In the genomic region with DNA sequence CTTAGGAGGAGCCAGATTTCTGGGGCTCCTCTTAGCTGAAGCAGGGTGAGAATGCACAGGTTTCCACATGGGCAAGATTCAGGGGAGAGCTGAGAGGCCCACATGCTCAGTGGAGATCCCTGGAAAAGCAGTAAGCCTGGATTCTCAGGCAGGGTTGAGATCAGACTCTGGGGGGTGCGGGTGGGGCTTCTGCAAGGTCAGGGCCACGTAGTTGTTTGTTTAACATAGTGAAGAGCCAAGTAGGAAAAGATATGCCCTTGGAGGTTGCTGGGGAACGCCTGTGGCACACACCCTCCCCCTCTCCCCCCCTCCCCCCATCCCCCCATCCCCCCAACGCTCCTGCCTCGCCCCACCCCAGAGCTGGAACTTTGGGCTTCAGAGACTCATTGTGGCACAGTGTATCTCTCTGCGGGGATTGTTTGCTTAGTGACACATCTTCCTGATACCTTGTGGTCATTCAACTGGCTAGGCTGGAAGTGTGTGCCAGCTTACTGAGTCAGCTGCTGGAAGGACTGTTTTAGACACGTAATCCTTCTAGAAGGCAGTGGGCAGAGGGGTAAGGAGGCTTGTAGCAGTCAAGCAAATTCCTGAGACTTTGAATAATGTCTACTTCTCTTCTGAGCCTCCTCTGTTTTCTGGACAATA, we compare ENCODE assay signal across 14 mouse cellular contexts. TPM values are rescaled to one million over a fixed set of nuclear protein-coding genes. Genes with fewer than 3 reads are reported as not detected.
DNase-seq lines count a peak whose midpoint lies in the region; ATAC-seq and TF ChIP-seq lines count a peak whose summit lies in the region.
"Had no signal": no experiment of that assay in that cellular context is flagged by ENCODE, and none has a peak within 500 bp of the region (broad histone marks: within the 10 kb centered on the region; RNA-seq: fewer than 3 reads in every experiment).

No protein-coding gene starts in this region.

- H3K4me2 ChIP-seq in lung, postnatal 0 days (replicated peaks; ENCODE audit: low read depth, low read length): no peak overlapping the region
- no peak overlapping the region for H3K4me2 ChIP-seq in midbrain, embryonic 16.5 days (ENCODE audit: low read length)
- no peak overlapping the region for H3K4me2 ChIP-seq in neural tube, embryonic 15.5 days
- H3K4me2 ChIP-seq: forebrain, embryonic 15.5 days; hindbrain, embryonic 13.5 days; midbrain, embryonic 13.5 days had no signal

- no peak overlapping the region for H3K27ac ChIP-seq in liver, adult 2 months (replicated peaks; ENCODE audit: insufficient read depth, low read depth, low read length)
- H3K27ac ChIP-seq in lung, postnatal 0 days (ENCODE audit: low read length): no peak overlapping the region
- no peak overlapping the region for H3K27ac ChIP-seq in midbrain, embryonic 16.5 days (ENCODE audit: low read length)
- H3K27ac ChIP-seq in neural tube, embryonic 15.5 days (replicated peaks): no peak overlapping the region
- H3K27ac ChIP-seq: forebrain, embryonic 15.5 days; hindbrain, embryonic 13.5 days; midbrain, embryonic 13.5 days had no signal

- H3K4me3 ChIP-seq in liver, adult 2 months (ENCODE audit: insufficient read depth, low read depth, low read length): no peak overlapping the region
- H3K4me3 ChIP-seq in lung, postnatal 0 days (ENCODE audit: low read depth, low read length): no peak overlapping the region
- no peak overlapping the region for H3K4me3 ChIP-seq in midbrain, embryonic 16.5 days (ENCODE audit: low read depth, low read length)
- H3K4me3 ChIP-seq in neural tube, embryonic 15.5 days (replicated peaks): no peak overlapping the region
- H3K4me3 ChIP-seq: forebrain, embryonic 15.5 days; hindbrain, embryonic 13.5 days; midbrain, embryonic 13.5 days had no signal

- TF ChIP-seq CTCF in liver, adult 2 months (IDR thresholded peaks at IDR 0.05; ENCODE audit: low read depth, low read length): no peak
- TF ChIP-seq CTCF in lung, postnatal 0 days (IDR thresholded peaks at IDR 0.05): no peak

- no peaks in the 10 kb centered on the region for H3K9me3 ChIP-seq in lung, postnatal 0 days (ENCODE audit: low read length)
- no peaks in the 10 kb centered on the region for H3K9me3 ChIP-seq in midbrain, embryonic 16.5 days (replicated peaks; ENCODE audit: control insufficient read depth, low read length, poor library complexity, severe bottlenecking)
- no peaks in the 10 kb centered on the region for H3K9me3 ChIP-seq in neural tube, embryonic 15.5 days (replicated peaks)
- H3K9me3 ChIP-seq: forebrain, embryonic 15.5 days; hindbrain, embryonic 13.5 days; midbrain, embryonic 13.5 days had no signal

- peaks cover 4% of the 10 kb centered on the region; the same call in 1 of the 2 replicates for H3K4me1 ChIP-seq in liver, adult 2 months (ENCODE audit: control insufficient read depth, insufficient read depth, low read length)
- peaks cover 6% of the 10 kb centered on the region; the same call in 1 of the 2 replicates for H3K4me1 ChIP-seq in lung, postnatal 0 days (ENCODE audit: insufficient read depth, low read depth, low read length)
- H3K4me1 ChIP-seq in midbrain, embryonic 16.5 days (ENCODE audit: control insufficient read depth, insufficient read depth, low read length): no peaks in the 10 kb centered on the region
- H3K4me1 ChIP-seq in neural tube, embryonic 15.5 days: no peaks in the 10 kb centered on the region
- H3K4me1 ChIP-seq: forebrain, embryonic 15.5 days; hindbrain, embryonic 13.5 days; midbrain, embryonic 13.5 days had no signal

- H3K36me3 ChIP-seq in liver, adult 2 months (ENCODE audit: control insufficient read depth, insufficient read depth, low read length): no peaks in the 10 kb centered on the region
- no peaks in the 10 kb centered on the region for H3K36me3 ChIP-seq in lung, postnatal 0 days (ENCODE audit: insufficient read depth, low read length)
- H3K36me3 ChIP-seq in midbrain, embryonic 16.5 days (ENCODE audit: control insufficient read depth, insufficient read depth, low read length): no peaks in the 10 kb centered on the region
- no peaks in the 10 kb centered on the region for H3K36me3 ChIP-seq in neural tube, embryonic 15.5 days
- H3K36me3 ChIP-seq: forebrain, embryonic 15.5 days; hindbrain, embryonic 13.5 days; midbrain, embryonic 13.5 days had no signal

- H3K27me3 ChIP-seq in liver, adult 2 months (ENCODE audit: control insufficient read depth, insufficient read depth, low read length): no peaks in the 10 kb centered on the region; the same call in 1 of the 2 replicates
- H3K27me3 ChIP-seq in lung, postnatal 0 days (replicated peaks; ENCODE audit: insufficient read depth, low read length): no peaks in the 10 kb centered on the region
- no peaks in the 10 kb centered on the region for H3K27me3 ChIP-seq in midbrain, embryonic 16.5 days (ENCODE audit: control insufficient read depth, insufficient read depth, low read depth, low read length)
- no peaks in the 10 kb centered on the region for H3K27me3 ChIP-seq in neural tube, embryonic 15.5 days (replicated peaks)
- H3K27me3 ChIP-seq: forebrain, embryonic 15.5 days; midbrain, embryonic 13.5 days had no signal

- TF ChIP-seq EP300 in lung, postnatal 0 days (IDR thresholded peaks at IDR 0.05): no peak

- 9% methylated on average over 6 of the region's 7 CpGs for WGBS in liver, adult 2 months
- 7% methylated on average over 6 of the region's 7 CpGs for WGBS in lung, postnatal 0 days
- 50% methylated on average over 7 of the region's 7 CpGs for WGBS in midbrain, embryonic 16.5 days
- WGBS in neural tube, embryonic 15.5 days: 61% methylated on average over 7 of the region's 7 CpGs

- no peak for TF ChIP-seq POLR2A in liver, adult 2 months (IDR thresholded peaks at IDR 0.05; ENCODE audit: extremely low read depth, insufficient read depth, low read length)

- no peaks in the 10 kb centered on the region for H3K79me2 ChIP-seq in liver, adult 2 months (ENCODE audit: control insufficient read depth, insufficient read depth, low read length)

- no peak overlapping the region for H3K9ac ChIP-seq in liver, adult 2 months (ENCODE audit: low read depth, low read length)
- no peak overlapping the region for H3K9ac ChIP-seq in lung, postnatal 0 days (replicated peaks; ENCODE audit: low read depth)
- H3K9ac ChIP-seq in midbrain, embryonic 16.5 days (ENCODE audit: low read depth, low read length): no peak overlapping the region
- no peak overlapping the region for H3K9ac ChIP-seq in neural tube, embryonic 15.5 days (replicated peaks)
- H3K9ac ChIP-seq: forebrain, embryonic 15.5 days; hindbrain, embryonic 13.5 days; midbrain, embryonic 13.5 days had no signal

- DNase-seq in liver, adult 2 months (ENCODE audit: extremely low read depth, low read depth, low spot score): peak; percentile 78
- DNase-seq in liver: no peak
- peak; percentile 83 for DNase-seq in Muller cell, postnatal 12 days (ENCODE audit: inconsistent ontology term)
- peak; percentile 76 for DNase-seq in adrenal gland, adult 2 months
- DNase-seq in lung, postnatal 0 days (ENCODE audit: low spot score): peak; percentile 75
- DNase-seq in spleen, adult 18-20 months: no peak
- DNase-seq: right cerebral cortex, postnatal 14 days had no signal

- ATAC-seq in lung, postnatal 0 days: peak; percentile 81
- ATAC-seq in midbrain, embryonic 16.5 days: no peak
- ATAC-seq in neural tube, embryonic 15.5 days (ENCODE audit: low FRiP score): no peak
- ATAC-seq: activated CD4-positive, CD25-positive, alpha-beta regulatory T cell, adult 4 months; forebrain, embryonic 15.5 days; midbrain, embryonic 13.5 days had no signal

RNA-seq across cellular contexts. Expression of a gene that starts 21.3 kb away (rescaled TPM):
- 4.3 and 4.8 TPM in 2 replicates for total RNA-seq in liver, adult 2 months (2014; rRNA removed)
- polyA plus RNA-seq in liver, adult 2 months (2012; rRNA removed): 2.3 and 2.8 TPM in 2 replicates
- 1 to 10 TPM; 8.5 to 9.7 TPM for total RNA-seq in adrenal gland, adult 2 months (2021)
- polyA plus RNA-seq in adrenal gland, adult 2 months (2012; rRNA removed): 1.3 TPM in 2 replicates
- polyA plus RNA-seq in lung, postnatal 0 days (2015; fragmentation: Nextera tagmentation; extraction: Ambion mirVana): 3.8 and 4.0 TPM in 2 replicates
- 5.1 and 6.5 TPM in 2 replicates for polyA plus RNA-seq in midbrain, embryonic 16.5 days (2015; fragmentation: Nextera tagmentation; extraction: Ambion mirVana)
- 9.1 and 10.6 TPM in 2 replicates for polyA plus RNA-seq in neural tube, embryonic 15.5 days (2015; fragmentation: Nextera tagmentation; extraction: Ambion mirVana)

RNA-seq across cellular contexts. Expression of a gene that starts 21.9 kb away (rescaled TPM):
- 3,004 and 3,021 TPM in 2 replicates for total RNA-seq in liver, adult 2 months (2014; rRNA removed)
- polyA plus RNA-seq in liver, adult 2 months (2012; rRNA removed): 2,202 and 2,235 TPM in 2 replicates
- 1 to 10 TPM in 1 of 2 experiments, under 1 TPM in 1; 0.41 to 8.7 TPM for total RNA-seq in adrenal gland, adult 2 months (2021)
- 0.86 TPM in 1 of 2 replicates, not detected in the other for polyA plus RNA-seq in adrenal gland, adult 2 months (2012; rRNA removed)
- polyA plus RNA-seq in lung, postnatal 0 days (2015; fragmentation: Nextera tagmentation; extraction: Ambion mirVana): 0.29 and 0.37 TPM in 2 replicates
- 0.30 and 0.41 TPM in 2 replicates for polyA plus RNA-seq in midbrain, embryonic 16.5 days (2015; fragmentation: Nextera tagmentation; extraction: Ambion mirVana)
- polyA plus RNA-seq in neural tube, embryonic 15.5 days (2015; fragmentation: Nextera tagmentation; extraction: Ambion mirVana): 0.42 and 1.2 TPM in 2 replicates
- total RNA-seq: common myeloid progenitor, adult 5-6 weeks had no signal
- polyA plus RNA-seq: activated CD4-positive, CD25-positive, alpha-beta regulatory T cell, adult 4 months; forebrain, embryonic 15.5 days had no signal

RNA-seq across cellular contexts. Expression of a gene that starts 59.9 kb away (rescaled TPM):
- total RNA-seq in liver, adult 2 months (2014; rRNA removed): 0.65 and 0.81 TPM in 2 replicates
- 0.21 TPM in 1 of 2 replicates, not detected in the other for polyA plus RNA-seq in liver, adult 2 months (2012; rRNA removed)
- 10 to 100 TPM in 1 of 2 experiments, 1 to 10 TPM in 1; 9.0 to 12.0 TPM for total RNA-seq in adrenal gland, adult 2 months (2021)
- 0.17 and 0.48 TPM in 2 replicates for polyA plus RNA-seq in adrenal gland, adult 2 months (2012; rRNA removed)
- polyA plus RNA-seq in lung, postnatal 0 days (2015; fragmentation: Nextera tagmentation; extraction: Ambion mirVana): 6.4 and 8.8 TPM in 2 replicates
- polyA plus RNA-seq in midbrain, embryonic 16.5 days (2015; fragmentation: Nextera tagmentation; extraction: Ambion mirVana): 28.6 and 31.1 TPM in 2 replicates
- polyA plus RNA-seq in neural tube, embryonic 15.5 days (2015; fragmentation: Nextera tagmentation; extraction: Ambion mirVana): 6.4 and 6.5 TPM in 2 replicates

Comparison
In these comparisons a context has a peak if more than half of its experiments do, and no peak if none do; other contexts are left out.
1. DNase-seq: peak in liver, adult 2 months (single experiment), Muller cell, postnatal 12 days (single experiment), adrenal gland, adult 2 months (single experiment) and lung, postnatal 0 days (single experiment); none in liver (single experiment) and spleen, adult 18-20 months (0 of 2).
2. RNA of a gene that starts 21.9 kb away (polyA plus RNA-seq): 2,202 to 2,235 TPM in liver, adult 2 months; 0.86 TPM in adrenal gland, adult 2 months, 0.42 to 1.2 TPM in neural tube, embryonic 15.5 days, 0.30 to 0.41 TPM in midbrain, embryonic 16.5 days and 0.29 to 0.37 TPM in lung, postnatal 0 days; every median in the first group is over 100 times any median in the second.